Mouse (Mus musculus) heart, adult 2 months (tissue): ENCODE measurements at regions not wholly inside any gene's neighbourhood (a gene's known extent, or its start where the extent isn't known, plus 50 kb on each side); places are given as distances from the start of the nearest gene placed in this dataset.

Experiments used
- CTCF ChIP-seq: fragments of 200-600 bp; IDR thresholded peaks from 2 replicates; pipeline ENCODE4 v1.8.1; 2022; ENCODE audit warnings: antibody characterized with exemption, mild to moderate bottlenecking, moderate library complexity
- EP300 ChIP-seq: fragments of 200-500 bp; IDR thresholded peaks from 2 replicates; pipeline ENCODE4 v1.6.1; 2011; ENCODE audit warnings: low read depth, low read length, control low read depth; ENCODE audit not compliant: insufficient read depth
- POLR2A ChIP-seq: fragments of 200-500 bp; IDR thresholded peaks from 2 replicates; pipeline ENCODE4 v1.6.1; 2011; ENCODE audit warnings: mild to moderate bottlenecking, low read depth, low read length, control low read depth; ENCODE audit not compliant: insufficient read depth

GRCm38 (mm10) chr6:98613030-98613429 is 270.5 kb upstream of the Gm765 start:
- TF ChIP-seq CTCF (no peak), EP300 (no peak), POLR2A (no peak)
